Mouse (Mus musculus) hindbrain, embryonic 11.5 days (tissue): ENCODE results near the gene Aox3. TPM values are rescaled to one million over a fixed set of nuclear protein-coding genes. Genes with fewer than 3 reads are reported as not detected.

ENCODE experiments used
- ATAC-seq: fragments of 200-750 bp; cut with Nextera tagmentation; 2 replicates; pipeline ENCODE4 v1.8.0; 2017; ENCODE audit warnings: mild to moderate bottlenecking, moderate TSS enrichment, moderate library complexity; ENCODE audit not compliant: low FRiP score
- DNase-seq: peaks from one replicate; pipeline ENCODE4 v3.0.0-alpha.2; 2015; ENCODE audit warnings: low spot score
- H3K27ac ChIP-seq: fragments of 300-500 bp; sonication (generic); 2 replicates; pipeline ENCODE4 v1.5.1; 2014; ENCODE audit warnings: mild to moderate bottlenecking, low read depth, low read length
- H3K27me3 ChIP-seq: fragments of 300-500 bp; sonication (generic); 2 replicates; pipeline ENCODE4 v1.6.1; 2014; ENCODE audit warnings: mild to moderate bottlenecking, low read length, moderate library complexity, mixed read lengths; ENCODE audit not compliant: control insufficient read depth, insufficient read depth
- H3K36me3 ChIP-seq: fragments of 300-500 bp; sonication (generic); 2 replicates; pipeline ENCODE4 v1.6.1; 2014; ENCODE audit warnings: mild to moderate bottlenecking, low read length, moderate library complexity, mixed read lengths; ENCODE audit not compliant: control insufficient read depth, insufficient read depth
- H3K4me1 ChIP-seq: fragments of 300-500 bp; sonication (generic); replicated peaks from 2 replicates; pipeline ENCODE4 v1.6.1; 2014; ENCODE audit warnings: low read length, mixed read lengths; ENCODE audit not compliant: control insufficient read depth, insufficient read depth
- H3K4me2 ChIP-seq: fragments of 300-500 bp; sonication (generic); replicated peaks from 2 replicates; pipeline ENCODE4 v1.6.1; 2014; ENCODE audit warnings: mild to moderate bottlenecking, low read depth, low read length
- H3K4me3 ChIP-seq: fragments of 300-500 bp; sonication (generic); 2 replicates; pipeline ENCODE4 v1.5.1; 2014; ENCODE audit warnings: low read depth, low read length
- H3K9ac ChIP-seq: fragments of 300-500 bp; sonication (generic); 2 replicates; pipeline ENCODE4 v1.6.1; 2014; ENCODE audit warnings: low read depth, low read length
- H3K9me3 ChIP-seq: fragments of 300-500 bp; sonication (generic); 2 replicates; pipeline ENCODE4 v1.6.1; 2016; ENCODE audit warnings: low read length; ENCODE audit not compliant: control insufficient read depth
- WGBS: fragments of 180-500 bp; shearing (Covaris S2); extraction: QIAGEN DNeasy Blood & Tissue Kit; methylation state at CpG from one replicate; pipeline ENCODE4 v1.1.7; 2014; 5-methylcytosine and 5-hydroxymethylcytosine counted together
- polyA plus RNA-seq: library from polyadenylated mRNA; unstranded; fragments of >200 nt; fragmentation: Nextera tagmentation; extraction: Ambion mirVana; gene quantifications from 2 replicates; pipeline ENCODE4 v1.2.1, GENCODE M21; 2014

The Aox3 gene
- polyA plus RNA-seq, 1 experiment from 2014 or later = not detected

DNA sequence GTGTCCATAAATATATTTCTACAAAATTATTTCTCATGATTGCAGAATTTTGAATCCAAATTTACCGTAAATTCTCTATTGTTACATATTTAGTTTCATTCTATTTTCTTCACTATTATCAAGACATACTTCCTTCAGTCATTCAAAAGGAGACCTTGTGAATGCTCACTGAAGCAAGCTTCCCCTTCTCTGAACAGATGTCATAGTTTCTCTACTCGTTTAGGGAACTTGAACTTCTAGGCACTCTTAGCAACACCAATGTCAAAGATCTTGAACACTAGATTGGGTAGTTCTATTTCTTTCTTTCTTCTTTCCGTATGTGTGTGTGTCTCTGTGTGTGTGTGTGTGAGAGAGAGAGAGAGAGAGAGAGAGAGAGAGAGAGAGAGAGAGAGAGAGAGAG, 131.6 kb downstream of the Aox3 start:
- no peak overlapping the region for H3K4me2 ChIP-seq
- H3K9me3 ChIP-seq = no peaks in the 10 kb centered on the region
- 76% methylated on average over 3 of the region's 3 CpGs for WGBS
- no peaks in the 10 kb centered on the region for H3K4me1 ChIP-seq
- no peak for ATAC-seq
- H3K36me3 ChIP-seq = no peaks in the 10 kb centered on the region
- no peak overlapping the region for H3K27ac ChIP-seq
- no peak for DNase-seq
- no peak overlapping the region for H3K9ac ChIP-seq
- no peak overlapping the region for H3K4me3 ChIP-seq
- no peaks in the 10 kb centered on the region for H3K27me3 ChIP-seq

DNA sequence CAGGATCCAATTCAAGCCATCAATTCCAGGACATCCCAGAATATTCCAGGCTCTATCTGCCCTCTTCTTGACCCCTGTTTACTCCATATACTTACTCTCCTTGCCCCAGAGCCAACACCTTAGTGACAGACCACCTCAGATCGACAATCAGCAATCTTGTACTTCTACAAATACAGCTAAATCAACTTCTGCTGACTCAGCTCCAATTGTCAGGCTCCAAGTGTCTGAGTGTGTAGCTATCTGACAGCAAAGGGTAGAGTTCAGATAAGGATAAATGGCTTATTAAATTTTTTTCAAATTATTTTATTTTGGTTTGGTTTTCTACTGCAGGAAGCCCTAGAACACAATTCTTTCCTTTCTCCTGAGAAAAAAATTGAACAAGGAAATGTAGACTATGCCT, 135.6 kb downstream of the Aox3 start:
- H3K27me3 ChIP-seq = no peaks in the 10 kb centered on the region
- H3K36me3 ChIP-seq = no peaks in the 10 kb centered on the region
- H3K9ac ChIP-seq = no peak overlapping the region
- no peaks in the 10 kb centered on the region for H3K4me1 ChIP-seq
- no peak for DNase-seq
- H3K27ac ChIP-seq = no peak overlapping the region
- WGBS = 84% methylated on average over 1 of the region's 1 CpGs
- no peak for ATAC-seq
- no peaks in the 10 kb centered on the region for H3K9me3 ChIP-seq
- no peak overlapping the region for H3K4me2 ChIP-seq
- H3K4me3 ChIP-seq = no peak overlapping the region

Other genes with a start within 250 kb of the Aox3 start
- 25.9 and 26.0 TPM in 2 replicates for gene Sgo2a, start 117.2 kb upstream of the Aox3 start, polyA plus RNA-seq
- gene Kctd18, start 94.2 kb upstream of the Aox3 start, polyA plus RNA-seq = 19.0 and 19.3 TPM in 2 replicates
- 0.04 and 0.15 TPM in 2 replicates for gene Aox1, start 83.2 kb upstream of the Aox3 start, polyA plus RNA-seq
- 0.10 TPM in 1 of 2 replicates, not detected in the other for gene Aox4, start 97.3 kb downstream of the Aox3 start, polyA plus RNA-seq
- gene Aox2, start 165.2 kb downstream of the Aox3 start, polyA plus RNA-seq = 0.06 TPM in 1 of 2 replicates, not detected in the other